Mouse (Mus musculus) embryo, embryonic 9.5 days (tissue): ENCODE measurements at regions not wholly inside any gene's neighbourhood (a gene's known extent, or its start where the extent isn't known, plus 50 kb on each side); places are given as distances from the start of the nearest gene placed in this dataset.

Experiments used
- DNase-seq: peaks from one replicate; pipeline ENCODE4 v3.0.0-alpha.2; 2017; ENCODE audit errors: extremely low spot score

GRCm38 (mm10) chr8:33108914-33109313 is 319.6 kb upstream of the 5930422O12Rik start:
- DNase-seq: no peak

GRCm38 (mm10) chr8:33115271-33116236 is 313.0 kb upstream of the 5930422O12Rik start:
- DNase-seq: peak; percentile 4

GRCm38 (mm10) chr8:33123061-33123587 is 305.4 kb upstream of the 5930422O12Rik start:
- no peak for DNase-seq

GRCm38 (mm10) chr8:33126981-33127380 is 301.5 kb upstream of the 5930422O12Rik start:
- no peak for DNase-seq

- peak; percentile 16 for DNase-seq
These were observed 289.6 kb upstream of the 5930422O12Rik start for GRCm38 (mm10) chr8:33138874-33139273.

- DNase-seq: no peak
These were observed 288.7 kb upstream of the 5930422O12Rik start for GRCm38 (mm10) chr8:33139850-33140249.

- DNase-seq: no peak
These were observed 250.9 kb upstream of the 5930422O12Rik start for GRCm38 (mm10) chr8:33177642-33178041.

GRCm38 (mm10) chr8:33183029-33183428 is 245.5 kb upstream of the 5930422O12Rik start:
- DNase-seq: no peak
